Mouse (Mus musculus) right cerebral cortex, postnatal 10 days (tissue): ENCODE measurements at regions not wholly inside any gene's neighbourhood (a gene's known extent, or its start where the extent isn't known, plus 50 kb on each side); places are given as distances from the start of the nearest gene placed in this dataset.

Experiments used
- DNase-seq, 2 experiments: peaks; one replicate each; pipeline ENCODE4 v3.0.0; 2021; ENCODE audit warnings: low spot score in 2 of 2

DNA sequence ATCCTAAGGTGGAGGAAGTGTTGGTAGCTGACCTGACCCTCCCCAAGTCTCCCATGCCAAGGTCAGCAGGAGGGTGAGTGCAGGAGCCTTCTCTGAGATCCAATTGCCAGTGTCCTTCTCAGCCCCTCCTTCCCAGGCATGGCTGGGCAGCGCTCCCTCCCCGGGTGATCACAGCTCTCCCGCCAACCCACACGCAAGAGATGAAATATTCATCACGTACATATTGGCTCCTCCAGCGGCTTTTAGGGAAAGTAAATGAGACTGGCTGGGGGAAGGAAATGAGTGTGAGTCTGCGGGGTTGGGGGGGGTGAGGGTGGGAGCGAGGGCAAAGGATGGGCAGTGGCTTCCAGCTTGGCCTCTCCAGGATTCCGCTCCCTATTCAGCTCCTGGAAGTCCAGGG, 113.0 kb upstream of the Lhx1 start:
- peak in 1 of 2 experiments; percentile 34 for DNase-seq

DNA sequence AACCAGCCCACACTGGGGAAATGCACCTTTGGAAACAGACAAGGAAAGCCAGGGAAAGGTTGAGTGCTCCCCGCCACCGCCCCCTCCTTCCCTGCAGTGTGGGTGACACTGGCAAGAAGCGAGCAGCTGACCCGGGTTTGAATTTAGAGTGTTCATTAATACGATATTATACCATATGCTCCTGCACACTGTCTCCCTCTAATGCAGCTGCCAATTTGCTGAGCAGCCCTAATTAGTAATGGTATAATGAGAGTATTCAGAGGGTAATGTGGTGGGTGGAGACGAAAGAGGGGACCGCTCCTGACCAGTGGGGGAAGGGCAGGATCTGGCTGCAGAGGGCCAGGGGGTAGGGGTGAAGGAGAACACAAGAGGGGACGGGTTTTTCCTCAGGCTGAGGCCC, 111.9 kb upstream of the Lhx1 start:
- DNase-seq = no peak

DNA sequence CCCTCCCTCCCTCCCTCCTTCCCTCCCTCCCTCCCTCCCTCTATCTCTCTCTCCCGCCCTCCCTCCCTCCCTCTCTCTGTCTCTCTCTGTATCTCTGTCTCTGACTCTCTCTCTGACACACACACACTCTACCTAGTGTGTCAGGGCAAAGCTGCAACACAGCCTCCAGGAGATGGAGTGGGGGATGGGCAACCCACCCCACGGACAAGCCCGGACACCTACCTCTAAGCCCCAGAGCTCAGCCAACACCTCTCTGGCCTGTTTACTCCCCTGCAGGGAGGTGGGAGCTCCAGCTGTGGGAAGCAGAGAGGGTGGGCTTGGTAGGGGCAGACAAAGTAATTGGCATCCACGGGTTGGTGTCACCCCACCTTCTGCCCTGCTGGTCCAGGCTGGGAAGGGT, 109.7 kb upstream of the Lhx1 start:
- DNase-seq = no peak

DNA sequence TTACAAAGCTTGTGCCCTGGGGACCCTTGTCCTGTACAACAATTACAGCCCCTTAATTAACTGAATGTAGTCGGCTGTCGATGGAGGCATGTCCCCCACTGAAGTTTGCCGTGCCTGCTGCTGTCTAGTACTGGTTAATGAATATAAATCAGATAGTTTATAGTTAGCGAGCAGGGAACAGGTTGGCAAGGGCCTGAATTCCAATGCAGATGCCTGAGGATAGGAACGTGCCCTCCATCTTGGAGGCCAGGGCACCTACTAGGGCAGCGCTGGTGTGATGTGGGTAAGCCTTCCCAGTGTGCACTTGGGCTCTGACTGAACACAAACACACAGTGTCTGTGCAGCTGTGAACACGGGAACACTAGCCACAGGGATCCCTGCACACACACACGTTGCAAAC, 108.0 kb upstream of the Lhx1 start:
- DNase-seq = no peak

DNA sequence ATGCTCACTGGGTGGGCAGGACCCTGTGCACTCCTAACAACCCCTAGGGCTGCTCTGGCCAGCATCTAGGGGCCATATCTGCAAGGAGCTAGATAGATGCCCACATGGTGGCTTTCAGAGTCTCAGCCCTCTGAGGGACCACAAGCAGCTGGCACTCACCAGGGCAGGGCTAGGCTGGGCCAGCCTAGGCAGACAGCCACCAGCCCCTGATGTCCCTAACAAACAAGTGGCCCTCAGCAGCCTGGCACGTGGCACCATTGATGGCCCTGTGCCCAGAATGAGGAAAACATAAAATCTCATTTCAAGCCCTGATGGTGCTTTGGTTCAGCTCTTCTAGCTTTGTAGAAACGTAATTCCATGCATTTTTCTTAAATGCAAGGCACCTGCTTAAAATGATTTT, 102.8 kb upstream of the Lhx1 start:
- peak; percentile 49 to 57 for DNase-seq

DNA sequence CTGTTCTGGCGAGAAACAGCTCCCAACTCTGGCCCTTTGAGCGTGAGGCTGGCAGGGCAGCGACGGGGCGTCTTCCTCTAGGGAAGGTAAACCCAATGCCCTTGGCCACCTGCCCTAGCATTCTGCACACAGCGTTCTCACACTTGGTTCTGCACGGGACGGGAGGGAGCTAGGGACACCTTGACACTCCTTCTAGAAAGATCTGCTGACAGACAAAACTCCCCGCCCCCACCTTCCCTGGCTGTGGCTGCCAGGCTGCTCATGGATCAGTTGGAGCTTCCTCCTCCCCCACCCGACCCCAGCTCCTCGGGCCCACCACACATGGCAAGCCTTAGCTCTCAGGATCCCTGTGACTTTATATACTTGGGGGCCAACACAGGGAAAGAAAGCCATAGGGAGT, 102.3 kb upstream of the Lhx1 start:
- no peak for DNase-seq

DNA sequence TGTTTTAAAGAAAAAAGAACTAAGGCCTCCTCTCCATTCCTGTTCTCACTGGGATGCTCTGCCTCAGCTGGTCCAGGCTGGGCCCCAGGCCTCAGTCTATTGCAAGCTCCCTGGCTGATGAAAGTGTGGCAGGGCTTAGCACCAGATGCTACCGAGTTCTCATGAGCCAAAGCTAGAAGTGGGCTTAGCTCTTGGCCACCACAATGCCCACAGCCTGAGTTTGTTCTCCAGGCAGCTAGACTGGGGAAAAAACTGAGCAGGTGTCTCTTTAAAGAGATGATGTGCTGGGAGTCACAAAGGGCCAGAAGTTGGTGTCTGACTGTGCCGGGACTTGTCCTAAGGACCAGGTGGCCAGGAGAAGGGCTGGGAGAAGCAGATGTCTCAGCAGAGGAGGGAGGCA, 101.9 kb upstream of the Lhx1 start:
- no peak for DNase-seq

DNA sequence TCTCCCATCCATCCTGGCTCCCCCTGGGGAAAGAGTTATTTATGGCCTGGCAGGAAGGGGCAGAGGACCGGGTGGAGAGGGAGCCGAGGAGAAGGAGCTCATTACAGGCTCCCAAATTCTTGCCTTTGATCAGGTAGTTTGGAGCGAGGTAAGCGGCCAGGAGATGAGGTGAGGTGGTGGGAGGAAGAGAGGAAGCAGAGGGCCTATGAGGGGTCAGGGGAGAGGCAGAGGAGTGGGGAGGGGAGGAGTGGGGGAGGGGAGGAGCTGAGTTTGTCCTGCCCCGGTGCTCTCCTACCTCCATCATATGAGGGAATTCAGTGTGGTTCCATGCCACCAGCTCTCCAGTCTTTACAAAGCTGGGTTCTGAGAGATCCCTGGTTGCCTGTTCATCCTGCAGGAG, 98.8 kb upstream of the Lhx1 start:
- no peak for DNase-seq

DNA sequence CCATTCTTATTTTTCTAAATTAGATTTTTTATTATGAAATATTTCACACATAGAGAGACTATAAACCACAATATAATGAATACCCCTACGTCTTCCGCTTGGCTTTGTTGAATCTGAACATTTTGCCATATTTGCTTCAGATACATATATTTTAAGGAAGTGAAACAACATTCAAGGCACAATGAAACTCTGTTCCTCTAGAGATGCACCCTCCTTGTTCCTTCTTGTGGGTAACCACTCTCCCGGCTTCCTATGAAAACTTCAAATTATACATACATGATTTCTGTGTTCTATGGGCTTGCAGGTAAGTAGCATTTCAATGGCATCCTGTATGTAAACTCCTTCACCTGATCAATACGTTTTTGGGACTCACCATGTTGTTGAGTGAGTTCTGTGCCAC, 94.4 kb upstream of the Lhx1 start:
- no peak for DNase-seq

DNA sequence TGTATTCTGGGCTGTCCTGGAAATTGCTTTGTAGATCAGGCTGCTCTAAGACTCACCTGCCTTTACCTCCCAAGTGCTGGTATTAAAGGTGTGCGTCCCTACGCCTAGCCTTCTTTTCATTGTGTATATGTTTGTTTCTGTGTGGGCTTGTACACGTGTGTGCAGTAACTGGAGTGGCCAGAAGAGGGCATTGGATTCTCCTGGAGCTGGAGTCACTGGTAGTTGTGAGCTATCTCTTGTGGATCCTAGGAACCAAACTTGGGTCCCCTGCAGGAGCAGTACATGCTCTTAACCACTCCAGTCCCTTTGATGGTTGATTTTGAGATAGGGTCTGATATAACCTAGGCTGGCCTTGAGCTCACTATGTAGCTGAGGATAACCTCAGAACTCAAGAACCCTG, 93.2 kb upstream of the Lhx1 start:
- DNase-seq = no peak

DNA sequence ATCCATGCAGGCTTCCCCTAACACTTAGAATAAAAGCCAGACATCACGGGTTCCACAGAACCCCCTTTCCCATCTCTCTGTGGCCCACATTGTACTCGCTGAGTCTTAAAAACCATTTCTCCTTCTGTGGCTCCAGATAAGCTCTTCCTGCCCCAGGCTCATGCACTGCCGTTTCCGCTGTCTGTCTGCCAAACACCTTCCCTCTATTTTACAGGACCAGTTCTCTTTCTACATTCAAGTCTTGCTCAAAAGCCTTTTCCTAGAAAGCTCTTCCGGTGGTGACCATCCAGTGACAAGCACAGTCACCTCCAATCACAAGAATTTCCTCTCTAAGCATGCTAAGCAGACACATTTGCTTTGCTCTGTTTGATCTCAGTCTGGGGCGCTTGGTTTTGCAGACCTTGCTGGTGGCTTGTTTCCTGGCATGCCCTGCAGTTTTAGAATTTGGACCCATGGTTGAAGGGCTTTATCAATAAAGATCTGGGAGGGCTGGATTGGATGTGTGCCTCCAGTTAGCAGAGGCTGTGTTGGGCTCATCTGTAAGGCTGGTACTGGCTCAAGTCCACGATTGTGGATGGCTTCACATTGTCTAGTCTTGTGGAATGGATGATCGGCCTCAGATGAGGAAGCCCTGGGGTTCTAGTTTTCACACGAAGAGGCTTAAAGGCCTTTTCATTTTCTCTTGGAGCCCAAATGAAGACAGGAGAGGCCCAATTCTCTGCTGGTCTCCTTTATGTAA, 87.8 kb upstream of the Lhx1 start:
- DNase-seq = no peak

DNA sequence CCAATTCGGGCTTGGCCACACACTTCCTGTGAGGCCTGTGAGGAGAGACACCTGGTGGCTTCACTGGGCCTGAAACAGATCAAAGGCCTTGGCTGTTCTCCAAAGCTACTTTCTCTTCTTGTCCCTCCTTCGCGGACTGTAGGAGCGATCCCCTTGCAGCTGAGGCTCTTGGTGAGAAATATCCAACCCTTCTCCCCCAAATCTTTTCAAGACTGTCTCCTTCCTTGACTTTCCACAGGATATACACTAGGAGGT, 86.2 kb upstream of the Lhx1 start:
- no peak for DNase-seq

DNA sequence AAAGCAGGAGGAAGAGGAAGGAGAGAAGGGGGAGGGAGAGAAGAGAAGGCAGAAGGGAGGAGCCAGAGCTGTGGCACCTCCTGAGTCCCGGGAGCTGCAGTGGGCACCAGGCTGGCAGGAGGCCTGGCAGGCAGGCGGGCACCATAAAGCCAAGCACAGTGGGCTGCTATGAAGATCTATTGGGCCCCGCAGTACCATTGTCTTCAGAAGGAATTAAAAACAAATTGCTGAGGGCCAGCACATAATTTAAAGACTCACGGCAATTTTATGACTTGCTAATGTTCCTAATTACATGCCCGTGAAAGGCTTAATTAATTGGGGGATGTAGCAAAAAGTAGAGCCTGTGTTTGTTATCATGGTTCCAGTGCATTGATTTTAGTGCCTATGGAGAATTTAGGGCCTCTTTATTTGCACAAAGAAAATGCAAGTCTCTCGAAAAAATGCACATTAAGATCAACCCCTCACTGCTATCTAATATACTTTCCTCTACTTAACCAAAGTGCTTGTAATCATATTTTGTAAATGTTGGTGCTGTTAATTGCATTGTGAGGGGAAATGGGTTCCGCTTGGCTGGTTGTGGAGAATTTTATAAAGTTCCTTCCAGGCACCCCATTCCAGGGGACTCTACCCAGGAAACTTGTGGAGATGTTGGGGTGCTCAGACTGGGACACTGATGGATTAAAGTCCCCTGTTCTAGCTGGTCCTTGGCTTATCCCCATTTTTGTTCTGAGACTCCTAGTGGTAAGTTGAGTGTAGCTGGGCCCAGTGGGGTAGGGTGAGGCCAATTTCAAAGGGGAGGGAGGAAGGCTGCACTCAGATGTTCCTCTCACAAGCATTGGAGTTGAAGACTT, 85.7 kb upstream of the Lhx1 start:
- DNase-seq = no peak

DNA sequence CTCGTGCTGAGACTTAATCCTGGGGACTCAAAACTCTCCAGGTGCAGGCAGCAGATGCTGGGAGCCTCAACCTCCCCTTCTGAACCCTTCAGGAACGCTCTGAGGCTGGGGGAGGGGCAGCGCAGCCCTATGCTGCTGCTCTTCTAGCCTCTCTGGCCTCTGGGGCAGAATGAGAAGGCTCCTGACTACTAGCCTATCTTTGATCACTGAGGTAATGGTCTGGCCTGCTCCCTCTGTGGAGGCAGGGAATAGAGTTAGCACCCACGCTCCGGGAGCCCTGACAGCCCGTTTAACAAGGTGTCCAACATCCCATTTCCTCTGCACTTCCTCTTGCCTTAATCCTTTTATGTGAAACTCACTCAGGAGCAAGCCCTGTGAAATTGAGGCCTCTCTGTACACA, 79.4 kb upstream of the Lhx1 start:
- DNase-seq = no peak

DNA sequence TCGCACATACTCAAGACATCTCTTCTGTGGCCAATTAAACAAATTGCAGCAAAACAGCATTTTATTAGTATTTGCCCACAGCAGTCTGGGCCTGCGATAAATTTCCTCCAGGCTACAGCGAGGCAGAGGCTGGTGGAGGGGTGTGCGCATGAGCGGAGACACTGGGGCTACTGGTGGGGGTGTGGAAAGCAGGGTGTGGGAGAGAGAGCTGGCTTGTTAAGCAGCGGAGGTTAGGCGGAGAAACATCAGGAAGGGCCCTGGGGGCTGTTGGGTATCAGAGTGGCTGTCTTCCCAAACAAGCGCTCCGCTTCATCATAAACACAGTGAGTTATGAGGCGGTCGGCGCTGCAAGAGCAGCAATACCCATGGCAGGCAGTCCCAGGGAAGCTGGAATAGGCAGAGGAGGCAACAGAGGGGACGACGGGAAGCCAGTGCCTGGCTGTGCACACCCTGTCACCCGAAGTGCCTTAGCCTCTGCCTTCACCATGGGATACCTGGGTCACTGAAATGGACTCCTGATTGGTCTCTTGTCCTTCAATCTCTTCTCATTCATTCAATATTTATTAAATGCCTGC, 74.0 kb upstream of the Lhx1 start:
- DNase-seq = no peak

DNA sequence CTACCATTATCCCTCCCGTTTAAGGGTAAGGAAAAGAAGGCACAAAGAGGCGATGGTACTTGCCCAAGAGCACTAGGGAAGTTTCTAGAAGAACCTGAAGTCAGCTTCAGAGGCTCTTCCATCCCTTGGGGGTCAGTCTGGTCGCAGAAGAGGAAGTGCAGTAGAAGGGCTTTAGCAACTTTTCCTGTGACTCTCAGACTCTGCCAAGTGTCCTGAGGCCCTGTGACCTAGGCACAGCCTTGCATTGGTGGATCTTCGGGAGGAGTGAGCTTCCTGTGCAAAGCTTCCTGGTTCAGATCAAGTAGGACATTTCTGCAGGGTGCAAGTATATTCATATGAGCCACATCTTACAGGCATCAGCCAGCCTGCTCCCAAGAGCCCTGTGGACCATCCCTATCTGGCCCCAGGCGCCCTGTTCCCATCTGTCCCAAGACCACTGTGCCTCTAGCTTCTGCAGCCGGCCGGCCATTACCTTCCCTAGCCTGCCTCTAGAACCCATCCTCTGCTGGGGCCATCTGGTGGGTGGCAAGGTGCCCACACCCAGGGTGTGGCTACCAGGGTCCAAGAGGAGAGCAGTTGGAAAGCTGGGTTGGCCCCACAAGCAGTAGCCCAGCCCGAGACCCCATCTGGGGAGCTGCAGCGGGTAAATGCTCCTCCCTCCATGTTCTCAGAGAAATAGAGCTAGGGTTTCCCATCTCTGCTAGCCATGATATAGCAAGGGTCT, 72.4 kb upstream of the Lhx1 start:
- peak; percentile 25 to 30 for DNase-seq

DNA sequence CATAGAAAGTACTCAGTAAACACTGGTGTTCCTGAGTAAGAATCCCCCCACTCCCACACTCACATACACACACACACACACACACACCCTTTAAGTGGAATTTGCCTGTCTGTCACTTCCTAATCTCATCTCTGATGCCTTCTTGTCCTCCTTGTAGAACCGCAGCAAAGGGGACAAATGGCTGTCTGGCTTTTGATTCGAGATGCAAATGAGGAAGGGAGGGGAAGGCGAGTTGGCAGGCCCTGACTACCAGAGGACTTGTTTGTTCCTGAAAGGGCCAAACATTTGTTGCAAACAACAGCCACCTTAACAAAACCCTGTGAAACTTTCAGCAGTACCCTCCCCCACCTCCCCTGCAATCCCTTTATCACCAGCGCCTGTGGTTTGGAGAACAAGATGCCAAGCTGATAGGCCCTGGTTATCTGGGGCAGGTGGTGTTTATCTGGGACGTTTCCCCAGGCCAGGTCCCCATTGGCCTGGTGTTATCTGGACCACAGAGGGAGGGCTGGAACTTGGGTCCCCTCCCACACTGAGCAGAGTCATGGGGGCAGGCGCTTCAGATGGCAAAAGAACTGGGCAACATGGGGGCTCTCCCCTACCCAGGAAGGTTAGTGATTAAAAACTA, 67.5 kb upstream of the Lhx1 start:
- DNase-seq = no peak

DNA sequence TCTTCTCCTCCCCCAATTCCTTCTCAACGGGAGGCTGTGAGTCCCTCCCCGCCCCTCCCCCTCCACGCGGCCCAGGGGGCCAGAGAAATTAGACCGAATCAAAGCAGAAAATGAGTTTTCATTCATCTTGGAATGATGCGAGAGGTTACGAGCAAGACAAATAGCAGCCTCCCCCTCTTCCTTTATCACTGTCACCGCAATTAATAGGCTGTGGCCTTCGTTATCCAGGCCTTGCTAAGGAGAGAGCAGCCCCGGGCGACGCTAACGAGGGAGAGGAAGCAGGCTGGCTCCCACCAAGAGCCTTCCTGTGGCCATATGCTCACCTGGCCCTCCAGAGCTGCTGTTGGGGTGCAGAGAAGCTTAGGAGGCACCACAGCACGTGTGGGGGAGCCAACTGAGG, 61.8 kb upstream of the Lhx1 start:
- no peak for DNase-seq

DNA sequence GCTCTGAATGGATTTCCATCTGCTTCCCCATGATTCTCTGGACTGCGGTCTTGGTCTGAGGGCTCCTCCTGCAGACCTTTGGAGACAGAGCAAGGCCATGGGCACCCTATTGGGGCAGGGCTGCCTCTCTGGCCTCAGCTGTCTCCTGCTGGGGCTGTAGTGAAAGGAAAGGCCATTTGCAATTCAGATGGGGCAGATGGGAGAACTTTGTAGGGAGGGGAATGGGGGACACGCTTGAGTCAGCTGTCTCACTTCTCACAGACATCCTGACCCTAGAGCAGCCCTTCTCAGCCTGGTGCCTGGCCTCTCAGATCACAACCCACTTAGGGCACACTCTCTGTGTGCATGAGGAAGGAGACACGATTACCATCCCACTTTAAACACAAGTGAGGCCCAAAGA, 60.3 kb upstream of the Lhx1 start:
- no peak for DNase-seq

DNA sequence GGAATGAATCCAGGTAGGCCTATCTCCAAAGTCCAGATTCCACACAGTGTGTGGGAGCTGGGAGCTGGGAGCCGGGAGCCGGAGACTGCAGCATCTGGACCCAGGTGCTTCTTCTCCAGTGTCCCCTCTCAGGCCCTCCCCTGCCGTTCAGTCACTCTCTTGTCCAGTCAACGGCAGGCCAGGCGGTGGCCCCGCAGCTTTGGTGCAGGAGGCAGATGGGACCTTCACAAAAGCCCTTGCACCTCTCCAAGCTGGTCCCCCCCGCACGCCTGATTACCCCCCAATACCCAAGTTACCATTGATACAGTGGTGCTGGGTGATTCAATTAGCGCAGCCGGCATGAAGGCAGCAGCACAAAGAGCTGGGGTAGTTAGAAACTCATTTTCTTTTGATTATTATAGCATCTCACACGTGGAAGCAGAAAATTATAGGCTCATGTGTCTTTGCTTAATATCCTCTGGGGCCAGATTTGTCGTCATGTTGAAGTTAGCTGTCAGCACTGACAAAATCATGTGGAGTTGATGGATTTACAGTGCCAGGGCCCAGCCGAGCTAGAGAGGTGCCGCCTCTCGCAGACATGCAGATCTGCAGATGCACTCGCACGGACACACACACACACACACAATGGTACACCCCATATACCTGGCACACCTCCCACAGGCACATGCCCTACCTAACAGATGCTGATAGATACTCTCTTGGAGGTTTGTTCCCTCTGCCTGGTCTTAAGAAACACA, 53.6 kb upstream of the Lhx1 start:
- no peak for DNase-seq
